Mouse (Mus musculus): ENCODE results near the gene Plekhb1. TPM values are rescaled to one million over a fixed set of nuclear protein-coding genes. Genes with fewer than 3 reads are reported as not detected.

Gene Plekhb1
- total and polyA plus RNA-seq, 3 experiments: 0.12 to 0.40 TPM; not detected in 1

GRCm38 (mm10) chr7:100654441-100654840 is 7.8 kb downstream of the Plekhb1 start:
- Histone ChIP-seq H3K4me3 (ENCODE audit: control insufficient read depth in 1 of 2, insufficient read depth in 1 of 2, low read depth in 2 of 2, low read length in 2 of 2) (no peak overlapping the region), H3K27me3 (ENCODE audit: control insufficient read depth in 1 of 2, insufficient read depth in 2 of 2, low read length in 2 of 2) (no peaks in the 10 kb centered on the region; a peak in 2 of 4 replicates), H3K4me1 (ENCODE audit: control insufficient read depth in 1 of 2, insufficient read depth in 2 of 2, low read length in 2 of 2) (no peaks in the 10 kb centered on the region), H3K9me3 (replicated peaks; ENCODE audit: insufficient read depth, low read length) (no peaks in the 10 kb centered on the region), H3K9ac (ENCODE audit: control insufficient read depth, low read depth, low read length, poor library complexity, severe bottlenecking) (no peak overlapping the region), H3K79me2 (ENCODE audit: control insufficient read depth, insufficient read depth, low read length, poor library complexity) (no peaks in the 10 kb centered on the region), H3K27ac (ENCODE audit: control insufficient read depth, low read depth, low read length) (no peak overlapping the region), H3K36me3 (ENCODE audit: control insufficient read depth in 1 of 2, insufficient read depth in 2 of 2, low read length in 2 of 2) (no peaks in the 10 kb centered on the region)
- TF ChIP-seq RAD21 (IDR thresholded peaks at IDR 0.05; ENCODE audit: low read depth, low read length) (no peak), TBP (IDR thresholded peaks at IDR 0.05; ENCODE audit: low read depth, low read length) (no peak), USF1 (IDR thresholded peaks at IDR 0.05; ENCODE audit: low read depth, low read length) (no peak), ZNF384 (IDR thresholded peaks at IDR 0.05; ENCODE audit: low read depth, low read length) (no peak), CHD1 (IDR thresholded peaks at IDR 0.05; ENCODE audit: low read depth, low read length) (no peak), POLR2AphosphoS2 (IDR thresholded peaks at IDR 0.05; ENCODE audit: low read length) (no peak), ETS1 (IDR thresholded peaks at IDR 0.05; ENCODE audit: low read depth, low read length) (no peak), MXI1 (IDR thresholded peaks at IDR 0.05; ENCODE audit: low read depth, low read length) (no peak)
- DNase-seq (ENCODE audit: low read depth, low spot score): no peak

- Histone ChIP-seq H3K79me2 (ENCODE audit: control insufficient read depth, insufficient read depth, low read length, poor library complexity) (no peaks in the 10 kb centered on the region), H3K4me3 (ENCODE audit: control insufficient read depth in 1 of 2, insufficient read depth in 1 of 2, low read depth in 2 of 2, low read length in 2 of 2) (no peak overlapping the region), H3K9me3 (replicated peaks; ENCODE audit: insufficient read depth, low read length) (no peaks in the 10 kb centered on the region), H3K27ac (ENCODE audit: control insufficient read depth, low read depth, low read length) (no peak overlapping the region), H3K4me1 (ENCODE audit: control insufficient read depth in 1 of 2, insufficient read depth in 2 of 2, low read length in 2 of 2) (no peaks in the 10 kb centered on the region), H3K36me3 (ENCODE audit: control insufficient read depth in 1 of 2, insufficient read depth in 2 of 2, low read length in 2 of 2) (no peaks in the 10 kb centered on the region), H3K27me3 (ENCODE audit: control insufficient read depth in 1 of 2, insufficient read depth in 2 of 2, low read length in 2 of 2) (no peaks in the 10 kb centered on the region; a peak in 1 of 4 replicates), H3K9ac (ENCODE audit: control insufficient read depth, low read depth, low read length, poor library complexity, severe bottlenecking) (no peak overlapping the region)
- DNase-seq (ENCODE audit: low read depth, low spot score): no peak
- TF ChIP-seq ZMIZ1 (IDR thresholded peaks at IDR 0.05; ENCODE audit: low read depth, low read length) (no peak), BHLHE40 (IDR thresholded peaks at IDR 0.05; ENCODE audit: borderline replicate concordance, low read depth, low read length) (no peak), ZKSCAN1 (IDR thresholded peaks at IDR 0.05; ENCODE audit: low read depth, low read length) (no peak), RCOR1 (IDR thresholded peaks at IDR 0.05; ENCODE audit: low read depth, low read length) (no peak), GABPA (IDR thresholded peaks at IDR 0.05; ENCODE audit: low read depth, low read length) (no peak), MAZ (IDR thresholded peaks at IDR 0.05; ENCODE audit: low read depth, low read length) (no peak), POLR2A (IDR thresholded peaks at IDR 0.05; ENCODE audit: control insufficient read depth in 1 of 2, insufficient read depth in 1 of 2, low read depth in 1 of 2, low read length in 2 of 2, poor library complexity in 1 of 2) (no peak), USF1 (IDR thresholded peaks at IDR 0.05; ENCODE audit: low read depth, low read length) (no peak), CTCF (IDR thresholded peaks at IDR 0.05 in 2 of 3, conservative IDR thresholded peaks at IDR 0.05 in 1 of 3; ENCODE audit: control insufficient read depth in 1 of 3, insufficient read depth in 1 of 3, low read depth in 2 of 3, low read length in 3 of 3, poor library complexity in 1 of 3, severe bottlenecking in 1 of 3) (no peak), ZC3H11A (IDR thresholded peaks at IDR 0.05; ENCODE audit: low read depth, low read length) (no peak), EP300 (IDR thresholded peaks at IDR 0.05; ENCODE audit: low read depth in 1 of 2, low read length in 2 of 2) (no peak), NRF1 (IDR thresholded peaks at IDR 0.05; ENCODE audit: insufficient read depth, low read depth, low read length, poor library complexity, severe bottlenecking) (no peak), MXI1 (IDR thresholded peaks at IDR 0.05; ENCODE audit: low read depth, low read length) (no peak), UBTF (IDR thresholded peaks at IDR 0.05; ENCODE audit: borderline replicate concordance, insufficient read depth, low read depth, low read length) (no peak), SMC3 (IDR thresholded peaks at IDR 0.05; ENCODE audit: low read depth, low read length) (no peak)
Measured at GRCm38 (mm10) chr7:100653480-100654266, 8.5 kb downstream of the Plekhb1 start.
